Mouse (Mus musculus) CD4-positive, CD25-positive, alpha-beta regulatory T cell, adult 9 weeks (primary cell): Measurements from ENCODE around the gene Arhgef26. TPM values are rescaled to one million over a fixed set of nuclear protein-coding genes. Genes with fewer than 3 reads are reported as not detected.

Experiments used
- polyA plus RNA-seq: library from polyadenylated mRNA; unstranded; fragments of 100-300 nt; shearing (Covaris generic); gene quantifications from one replicate; pipeline ENCODE4 v1.2.1, GENCODE M21; 2017

Arhgef26 gene
- 0.15 TPM for polyA plus RNA-seq

GRCm38 (mm10) chr3:62338044-62338443, at the start of gene Arhgef26:
TSS of gene Arhgef26 (plus strand) at chr3:62338344.

GRCm38 (mm10) chr3:62506488-62507205, 168.5 kb downstream of the Arhgef26 start, which contains the start of gene Dhx36:
TSS of gene Dhx36 (minus strand) at chr3:62507004.

Other genes starting within 250 kb of the Arhgef26 start
- gene Dhx36, start 168.7 kb downstream of the Arhgef26 start, polyA plus RNA-seq = 11.0 TPM